Mouse (Mus musculus) MN1 (cell line): Measurements from ENCODE around the gene Mab21l2.

Experiments used
- DNase-seq: peaks from one replicate; pipeline ENCODE4 v3.0.0-alpha.2; 2016; ENCODE audit warnings: low spot score

Mab21l2 gene

GRCm38 (mm10) chr3:86539555-86540168 is 8.8 kb downstream of the Mab21l2 start:
- DNase-seq, result peak; percentile 71

- peak; percentile 81 for DNase-seq
These were observed 9.5 kb downstream of the Mab21l2 start for GRCm38 (mm10) chr3:86538645-86539554.

- no peak for DNase-seq
These were observed 11.7 kb downstream of the Mab21l2 start for GRCm38 (mm10) chr3:86536751-86537150.

GRCm38 (mm10) chr3:86531531-86532269 is 16.7 kb downstream of the Mab21l2 start:
- DNase-seq, result no peak

GRCm38 (mm10) chr3:86522880-86523505 is 25.4 kb downstream of the Mab21l2 start:
- DNase-seq, result no peak

- no peak for DNase-seq
These were observed 29.8 kb downstream of the Mab21l2 start for GRCm38 (mm10) chr3:86518506-86519109.

- DNase-seq, result no peak
These were observed 47.8 kb downstream of the Mab21l2 start for GRCm38 (mm10) chr3:86500586-86500985.
